Mouse (Mus musculus): ENCODE measurements around the gene Esx1.

The Esx1 gene

GRCm38 (mm10) chrX:137121718-137122117 lies at the start of gene Esx1:
Gene Esx1, minus strand, starts transcription at chrX:137122083.
- DNase-seq = no peak

GRCm38 (mm10) chrX:137170021-137170420 lies 48.1 kb upstream of the Esx1 start:
- peak; percentile 1 for DNase-seq

DNA sequence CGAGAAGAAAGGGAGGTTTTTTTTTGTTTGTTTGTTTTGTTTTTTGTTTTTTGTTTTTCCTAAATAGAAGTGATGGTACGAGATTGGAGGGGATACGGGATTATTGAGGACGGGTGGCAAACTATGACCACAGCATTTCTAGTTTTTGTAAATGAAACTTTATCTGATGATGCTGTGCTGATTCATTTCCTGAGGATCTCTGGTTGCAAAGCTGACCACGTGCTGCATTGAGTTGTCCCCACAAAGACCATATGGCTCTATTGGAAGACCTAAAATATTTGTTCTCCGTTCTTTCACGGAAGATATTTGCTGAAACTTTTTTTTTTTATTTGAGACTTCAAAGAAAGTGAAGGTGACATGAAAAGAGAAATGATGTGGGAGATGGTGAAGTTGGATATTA lies 45.8 kb upstream of the Esx1 start:
- DNase-seq = no peak

DNA sequence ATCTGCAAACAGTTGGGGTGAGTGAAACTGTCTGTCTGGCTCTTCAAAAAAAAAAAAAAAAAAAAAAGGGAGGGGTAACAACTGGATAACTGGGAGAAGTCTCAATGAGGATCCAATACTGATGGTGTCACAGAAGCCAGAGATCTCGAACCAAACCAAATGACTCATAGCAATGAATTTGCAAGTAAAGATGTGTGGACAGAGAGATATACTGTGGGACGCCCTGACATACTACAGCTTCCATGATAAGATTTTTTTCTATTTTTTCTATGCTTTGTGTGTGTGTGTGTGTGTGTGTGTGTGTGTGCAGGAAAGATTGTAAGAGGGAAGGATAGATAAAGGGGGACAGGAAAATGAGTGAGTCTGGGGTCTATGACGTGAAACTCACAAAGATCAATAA lies 43.7 kb upstream of the Esx1 start:
- DNase-seq = no peak

- no peak for DNase-seq
Measured at GRCm38 (mm10) chrX:137162700-137163099, 40.8 kb upstream of the Esx1 start.

- no peak for DNase-seq
Measured at GRCm38 (mm10) chrX:137160971-137161370, 39.1 kb upstream of the Esx1 start.

DNA sequence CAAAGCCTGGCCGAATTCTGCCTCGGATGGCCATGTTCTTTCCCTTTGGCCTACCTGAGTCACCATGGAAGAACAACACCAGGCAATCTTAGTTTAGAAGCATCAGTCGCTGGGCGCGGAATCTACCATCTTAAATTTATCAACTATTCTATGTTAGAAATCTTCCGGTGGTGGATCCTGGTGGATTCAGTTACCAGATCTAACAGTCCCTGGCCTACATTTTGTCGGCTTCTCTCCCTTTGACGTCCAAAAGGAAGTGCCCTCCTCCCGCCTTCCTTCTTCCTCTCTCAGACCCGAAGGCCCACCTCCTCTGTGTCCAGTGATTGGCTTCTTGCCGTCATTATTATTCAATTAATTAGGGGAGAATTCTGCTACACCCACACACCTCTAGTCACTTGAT lies 27.2 kb upstream of the Esx1 start:
- DNase-seq = no peak

DNA sequence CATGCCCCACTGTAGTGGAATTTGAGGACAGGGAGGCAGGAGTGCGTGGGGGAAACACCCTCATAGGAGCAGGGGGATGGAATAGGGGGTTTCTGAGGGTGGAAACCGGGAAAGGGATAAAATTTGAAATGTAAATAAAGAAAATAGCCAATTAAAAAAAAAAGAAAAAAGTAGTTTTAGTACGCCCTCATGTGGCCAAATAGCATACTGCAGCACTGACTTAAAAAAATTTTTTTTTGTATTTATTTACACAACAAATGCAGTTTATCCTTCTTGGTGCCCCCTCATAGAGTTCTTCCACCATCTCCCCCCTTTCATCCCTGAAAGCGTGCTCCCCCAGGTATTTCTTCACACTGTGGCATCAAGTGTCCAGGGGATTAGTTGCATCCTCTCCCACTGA lies 22.8 kb upstream of the Esx1 start:
- DNase-seq = no peak

DNA sequence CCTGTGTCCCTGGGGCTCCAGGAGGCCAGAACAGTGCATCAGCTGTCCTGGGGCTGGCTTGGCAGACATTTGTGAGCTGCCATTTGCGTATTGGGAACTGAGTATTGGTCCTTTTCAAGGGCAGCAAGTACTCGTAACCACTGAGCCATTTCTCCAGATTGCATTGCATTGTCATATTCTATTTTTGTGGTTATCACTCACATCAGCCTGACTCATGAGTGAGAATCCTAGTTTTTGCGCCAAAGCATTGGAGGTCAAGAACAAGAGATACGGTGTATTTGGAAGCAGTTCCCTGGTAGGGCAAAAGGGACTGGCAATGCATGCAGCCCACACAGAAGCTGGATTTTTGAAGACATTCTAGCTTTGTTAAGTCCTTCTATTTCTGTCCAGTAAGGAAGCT lies 21.8 kb upstream of the Esx1 start:
- no peak for DNase-seq

- no peak for DNase-seq
Measured at GRCm38 (mm10) chrX:137142546-137142945, 20.7 kb upstream of the Esx1 start.

DNA sequence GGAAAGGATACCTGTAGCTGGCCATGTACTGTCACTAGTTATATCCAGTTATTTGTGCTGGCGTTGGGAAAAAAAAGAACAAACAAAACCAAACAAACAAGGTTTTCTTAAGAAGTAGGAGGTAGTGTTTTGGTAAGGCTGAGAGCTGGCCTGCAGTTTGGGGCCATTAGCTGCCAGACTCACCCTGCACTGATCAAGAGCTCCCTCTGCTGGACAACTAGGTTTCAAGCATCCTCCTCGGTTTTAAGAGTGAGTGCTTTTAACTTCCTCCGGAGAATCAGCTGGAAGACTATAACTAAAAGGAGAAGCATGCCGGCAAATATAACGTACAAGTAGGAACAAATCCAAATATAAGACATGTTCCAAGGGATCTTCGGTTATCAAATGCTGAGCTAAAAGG lies 19.8 kb upstream of the Esx1 start:
- peak; percentile 68 for DNase-seq

DNA sequence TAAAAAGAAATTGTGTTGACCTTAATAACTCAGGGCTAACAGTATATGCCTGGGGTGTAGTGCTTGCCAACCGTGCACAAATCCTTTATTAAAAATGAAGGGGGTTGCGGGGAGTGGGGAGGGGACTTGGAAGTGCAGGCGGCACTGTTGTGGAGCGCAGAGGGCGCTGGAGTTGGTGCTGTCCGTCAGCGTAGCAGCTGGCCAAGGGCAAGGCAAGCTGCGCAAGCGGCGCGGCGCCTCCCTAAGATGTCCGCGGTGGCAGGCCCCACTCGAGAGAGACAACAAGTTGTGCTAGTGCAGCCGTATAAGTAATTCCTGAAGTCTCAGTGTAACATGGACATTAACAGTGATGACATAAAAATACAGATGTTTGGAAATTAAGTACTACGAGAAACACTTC lies 5.7 kb upstream of the Esx1 start:
- no peak for DNase-seq

DNA sequence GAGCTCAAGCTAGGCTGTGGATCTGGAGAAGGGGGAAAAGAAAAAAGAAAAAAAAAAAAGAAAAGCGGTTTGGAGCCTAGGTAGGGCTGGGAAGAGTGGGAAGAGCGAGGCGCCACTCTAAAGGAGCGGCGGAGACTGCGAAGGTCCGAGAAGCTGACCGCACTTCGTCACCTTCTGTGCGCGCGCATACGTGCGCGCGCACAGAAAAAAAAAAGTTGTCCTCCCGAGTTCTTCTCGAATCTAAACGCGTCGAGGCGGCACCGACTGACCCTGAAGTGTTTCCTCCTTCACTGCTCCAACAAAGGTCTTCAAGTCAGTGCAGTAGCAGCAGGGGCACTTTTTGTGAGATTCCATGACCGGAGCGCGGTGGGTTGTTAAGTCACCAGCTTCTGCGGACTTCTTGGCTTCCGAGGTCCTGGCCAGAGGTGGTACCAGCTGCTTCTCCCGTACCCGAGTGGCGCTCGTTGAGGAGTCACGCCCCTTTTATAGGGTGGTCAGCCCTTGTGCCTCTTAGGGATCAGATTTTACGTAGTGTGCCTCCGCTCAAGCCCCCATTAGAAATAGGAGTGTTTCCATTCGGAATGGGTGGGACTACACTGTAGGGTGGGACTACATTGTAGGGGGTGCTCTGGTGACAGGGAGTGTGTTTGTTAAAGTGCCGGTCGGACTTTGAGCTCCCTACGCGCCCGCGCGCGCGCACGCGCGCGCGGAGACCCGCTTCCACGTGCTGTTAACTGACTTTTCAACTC lies 2.0 kb downstream of the Esx1 start:
- no peak for DNase-seq

DNA sequence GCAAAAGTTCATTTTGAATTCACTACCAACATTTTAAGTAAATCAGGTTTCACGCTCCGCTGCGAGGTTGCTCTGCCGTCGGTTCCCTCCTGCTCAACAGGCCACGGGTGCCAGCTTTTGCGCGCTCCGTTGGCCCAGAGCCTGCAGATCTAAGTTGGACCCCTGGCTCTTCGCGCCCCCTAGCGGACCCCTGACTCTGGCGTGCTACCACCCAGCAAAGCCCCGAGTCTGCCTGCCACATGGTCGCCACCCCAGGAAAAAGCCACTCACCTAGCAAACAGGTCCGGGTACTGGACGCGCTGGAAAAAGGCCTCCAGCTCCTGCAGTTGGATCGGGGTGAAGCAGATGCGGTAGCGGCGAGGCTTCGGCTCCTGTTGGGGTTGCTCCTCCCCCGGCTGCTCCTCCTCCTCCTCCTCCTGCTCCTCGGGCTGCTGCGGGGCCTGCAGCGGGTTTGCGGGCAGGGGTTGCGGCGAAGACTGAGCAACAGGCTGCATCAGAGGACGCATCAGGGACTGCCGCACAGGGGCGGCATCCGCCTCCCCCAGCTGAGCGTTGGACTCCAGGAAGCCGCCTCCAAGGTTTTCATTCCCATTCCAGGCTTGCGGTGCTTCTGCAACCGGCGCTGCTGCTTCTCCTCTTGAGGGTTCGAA lies 3.7 kb downstream of the Esx1 start:
- peak; percentile 48 for DNase-seq

- no peak for DNase-seq
Measured at GRCm38 (mm10) chrX:137106498-137106897, 15.4 kb downstream of the Esx1 start.

DNA sequence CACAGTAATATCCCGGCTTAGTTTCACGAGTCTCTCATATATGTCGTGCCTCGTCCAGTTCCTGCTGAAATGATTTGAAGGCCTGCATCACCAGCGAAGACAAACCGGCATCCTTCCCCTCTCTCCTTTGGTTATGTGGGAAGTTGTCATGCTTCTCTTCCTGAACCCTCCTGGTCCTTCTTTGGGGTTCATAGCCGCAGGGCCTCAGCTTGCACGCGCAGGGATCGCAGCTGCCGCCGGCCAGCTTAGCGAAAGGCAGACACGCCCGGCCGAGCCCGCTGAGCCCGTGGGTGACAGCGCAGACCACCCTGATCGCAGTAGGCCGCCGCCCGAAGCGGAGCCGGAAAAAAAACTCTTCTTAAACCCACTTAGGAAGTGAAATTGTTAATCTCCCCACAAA lies 17.4 kb downstream of the Esx1 start:
- no peak for DNase-seq
